Mouse (Mus musculus) erythroblast, embryonic 14.5 days (primary cell): Measurements from ENCODE around the gene Kctd18.

Experiments
- GATA1 ChIP-seq: IDR thresholded peaks from 2 replicates; pipeline ENCODE4 v1.6.1; 2012; ENCODE audit warnings: low read length, inconsistent platforms, mixed read lengths
- TAL1 ChIP-seq: IDR thresholded peaks from 3 replicates; pipeline ENCODE4 v1.6.1; 2012; ENCODE audit warnings: low read length, inconsistent platforms, mixed read lengths

- no peak for TF ChIP-seq TAL1
- no peak for TF ChIP-seq GATA1
These were observed 28.1 kb upstream of the Kctd18 start for GRCm38 (mm10) chr1:58046721-58047290.
